Mouse (Mus musculus) embryonic facial prominence, embryonic 12.5 days (tissue): ENCODE results near the gene Kcp. TPM values are rescaled to one million over a fixed set of nuclear protein-coding genes. Genes with fewer than 3 reads are reported as not detected.

Source experiments
- ATAC-seq: fragments of 200-750 bp; cut with Nextera tagmentation; 2 replicates; pipeline ENCODE4 v1.8.0; 2017; ENCODE audit not compliant: insufficient number of reproducible peaks, insufficient read depth, low FRiP score, low TSS enrichment
- H3K27ac ChIP-seq: fragments of 300-500 bp; sonication (generic); 2 replicates; pipeline ENCODE4 v1.5.1; 2016; ENCODE audit warnings: mild to moderate bottlenecking
- H3K27me3 ChIP-seq: fragments of 300-500 bp; sonication (generic); 2 replicates; pipeline ENCODE4 v1.6.1; 2016; ENCODE audit warnings: mild to moderate bottlenecking, moderate library complexity
- H3K36me3 ChIP-seq: fragments of 300-500 bp; sonication (generic); 2 replicates; pipeline ENCODE4 v1.6.1; 2016; ENCODE audit warnings: mild to moderate bottlenecking
- H3K4me1 ChIP-seq: fragments of 300-500 bp; sonication (generic); 2 replicates; pipeline ENCODE4 v1.6.1; 2016
- H3K4me2 ChIP-seq: fragments of 300-500 bp; sonication (generic); replicated peaks from 2 replicates; pipeline ENCODE4 v1.6.1; 2016; ENCODE audit warnings: mild to moderate bottlenecking, moderate library complexity
- H3K4me3 ChIP-seq: fragments of 300-500 bp; sonication (generic); 2 replicates; pipeline ENCODE4 v1.5.1; 2016; ENCODE audit warnings: mild to moderate bottlenecking
- H3K9ac ChIP-seq: fragments of 300-500 bp; sonication (generic); 2 replicates; pipeline ENCODE4 v1.6.1; 2016; ENCODE audit warnings: mild to moderate bottlenecking, moderate library complexity
- H3K9me3 ChIP-seq: fragments of 300-500 bp; sonication (generic); 2 replicates; pipeline ENCODE4 v1.6.1; 2016; ENCODE audit warnings: mild to moderate bottlenecking, moderate library complexity
- WGBS: fragments of 180-500 bp; shearing (Covaris S2); methylation state at CpG from one replicate; pipeline ENCODE4 v1.1.7; 2016; 5-methylcytosine and 5-hydroxymethylcytosine counted together
- polyA plus RNA-seq: library from polyadenylated mRNA; unstranded; fragments of >200 nt; fragmentation: Nextera tagmentation; extraction: Ambion mirVana; gene quantifications from 2 replicates; pipeline ENCODE4 v1.2.1, GENCODE M21; 2016

The Kcp gene
- polyA plus RNA-seq, 1 experiment from 2014 or later, result 40.6 TPM

DNA sequence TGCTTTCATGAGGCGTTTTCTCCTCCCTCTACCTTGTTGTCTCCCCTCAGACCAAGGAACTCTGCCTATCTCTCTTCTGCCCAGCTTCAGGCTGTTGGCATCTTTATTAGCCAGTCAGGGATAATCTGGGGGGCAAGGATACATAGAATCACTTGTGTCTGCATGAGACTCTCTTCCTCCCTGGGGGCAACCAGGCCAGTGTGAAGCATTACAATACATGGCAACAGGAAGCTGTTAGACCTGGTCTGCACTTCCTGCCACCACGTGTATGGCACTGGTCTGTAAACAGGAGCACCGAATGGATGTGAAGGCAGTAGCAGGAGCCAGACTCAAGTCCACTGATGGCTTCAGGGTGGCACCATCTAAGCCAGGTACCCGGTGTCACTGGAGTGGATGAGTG lies 22.3 kb upstream of the Kcp start:
- WGBS, result 55% methylated on average over 4 of the region's 4 CpGs

DNA sequence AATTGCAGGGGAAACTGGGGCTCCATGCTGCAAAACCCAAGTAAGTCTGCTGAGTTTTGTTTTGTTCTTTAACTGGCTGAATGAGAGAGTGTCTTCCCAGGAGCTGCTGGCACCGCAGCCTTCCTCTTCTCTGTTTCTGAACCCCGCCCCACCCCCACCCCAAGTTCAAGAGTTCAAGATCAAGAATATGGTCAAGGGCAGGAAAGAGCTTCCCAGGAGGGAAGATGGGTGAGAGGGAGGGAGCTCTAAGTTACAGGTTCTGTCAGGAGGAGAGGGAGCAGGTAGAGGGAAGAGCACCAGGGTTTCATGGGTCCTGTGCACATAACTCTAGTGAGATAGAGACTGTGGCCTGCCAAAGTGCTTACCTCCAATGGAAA lies 21.7 kb upstream of the Kcp start:
- Histone ChIP-seq H3K36me3 (no peaks in the 10 kb centered on the region), H3K4me1 (peaks cover 22% of the 10 kb centered on the region), H3K27ac (no peak overlapping the region), H3K27me3 (peaks cover 50% of the 10 kb centered on the region), H3K4me3 (no peak overlapping the region), H3K4me2 (no peak overlapping the region), H3K9ac (no peak overlapping the region), H3K9me3 (no peaks in the 10 kb centered on the region)
- WGBS, result 42% methylated on average over 2 of the region's 2 CpGs
- no peak for ATAC-seq

More for the DNA sequence above, 22.3 kb upstream of the Kcp start:
- Histone ChIP-seq H3K4me1 (peaks cover 22% of the 10 kb centered on the region), H3K4me2 (no peak overlapping the region), H3K27me3 (peaks cover 50% of the 10 kb centered on the region), H3K9me3 (no peaks in the 10 kb centered on the region), H3K27ac (no peak overlapping the region), H3K4me3 (no peak overlapping the region), H3K36me3 (no peaks in the 10 kb centered on the region), H3K9ac (no peak overlapping the region)
- no peak for ATAC-seq

DNA sequence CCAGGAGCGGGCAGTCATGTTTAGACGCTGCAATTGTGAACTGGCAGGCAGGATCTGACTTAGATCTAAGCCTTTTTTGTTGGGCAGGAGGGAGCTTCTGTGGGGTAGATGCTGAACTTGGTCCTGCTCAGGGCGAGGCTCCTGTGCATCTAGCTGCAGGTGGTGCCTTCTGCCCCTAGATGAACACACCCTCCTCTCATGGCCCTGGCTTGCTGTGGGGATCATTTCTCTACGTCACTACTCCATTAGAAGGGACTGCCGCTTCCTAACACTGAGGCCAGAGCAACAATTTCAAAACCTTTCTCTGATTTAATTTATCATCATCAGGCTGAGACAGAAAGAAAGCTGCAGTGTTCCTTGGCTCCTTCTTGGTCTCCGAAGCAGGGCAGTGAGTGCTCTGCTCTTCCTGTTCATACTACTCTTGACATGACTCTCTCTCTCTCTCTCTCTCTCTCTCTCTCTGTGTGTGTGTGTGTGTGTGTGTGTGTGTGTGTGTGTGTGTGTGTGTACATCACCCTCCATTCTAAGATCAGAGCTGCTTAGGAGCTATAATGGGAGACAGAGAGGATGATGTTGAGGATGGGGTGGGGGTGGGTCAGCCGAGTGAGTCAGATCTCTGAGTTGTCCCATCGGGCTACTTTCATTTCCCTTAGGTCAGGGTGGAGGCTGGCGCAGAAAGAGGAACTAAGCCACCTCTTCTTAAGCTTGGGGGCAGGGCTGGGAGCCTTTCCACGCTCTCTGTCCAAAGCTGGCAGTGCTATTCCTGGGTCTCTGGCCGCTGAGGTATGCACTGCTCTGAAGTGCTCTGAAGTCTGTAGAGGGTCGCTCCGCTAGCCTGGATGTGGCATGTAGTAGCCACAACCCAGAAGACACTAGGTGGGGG lies 21.1 kb upstream of the Kcp start:
- H3K4me3 ChIP-seq, result peak overlapping the region; percentile 57; the same call in 1 of the 2 replicates
- 22% methylated on average over 13 of the region's 13 CpGs for WGBS
- no peak overlapping the region for H3K27ac ChIP-seq
- 0 out of 2 replicates have a peak overlapping the region, but pooled peaks have one; percentile 11 for H3K4me2 ChIP-seq
- no peak overlapping the region for H3K9ac ChIP-seq
- H3K9me3 ChIP-seq, result no peaks in the 10 kb centered on the region
- no peak for ATAC-seq
- peaks cover 22% of the 10 kb centered on the region for H3K4me1 ChIP-seq
- H3K27me3 ChIP-seq, result peaks cover 50% of the 10 kb centered on the region
- H3K36me3 ChIP-seq, result no peaks in the 10 kb centered on the region

DNA sequence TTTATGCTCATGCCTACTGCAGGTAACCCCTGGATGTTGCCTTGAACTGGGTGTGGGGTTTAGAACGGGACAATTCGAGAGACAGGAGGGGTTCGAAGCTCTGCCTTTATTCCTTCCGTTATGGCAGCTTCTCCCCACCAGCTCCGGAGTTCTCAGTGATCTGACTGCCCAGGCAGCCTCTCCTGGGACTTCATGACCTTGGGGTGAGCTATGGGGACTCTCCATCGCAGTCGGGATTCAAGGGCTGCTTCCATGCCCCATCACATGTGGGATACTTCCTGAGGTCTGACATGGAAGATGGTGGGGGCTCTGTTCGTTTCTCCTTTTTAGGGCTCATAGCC lies 20.4 kb upstream of the Kcp start:
- Histone ChIP-seq H3K27ac (no peak overlapping the region), H3K4me3 (peak overlapping the region; percentile 57), H3K9ac (no peak overlapping the region), H3K4me1 (peaks cover 22% of the 10 kb centered on the region), H3K27me3 (peaks cover 50% of the 10 kb centered on the region), H3K4me2 (peak overlapping the region; percentile 100; the same call in 1 of the 2 replicates), H3K36me3 (no peaks in the 10 kb centered on the region), H3K9me3 (no peaks in the 10 kb centered on the region)
- WGBS, result 13% methylated on average over 8 of the region's 8 CpGs
- ATAC-seq, result no peak

DNA sequence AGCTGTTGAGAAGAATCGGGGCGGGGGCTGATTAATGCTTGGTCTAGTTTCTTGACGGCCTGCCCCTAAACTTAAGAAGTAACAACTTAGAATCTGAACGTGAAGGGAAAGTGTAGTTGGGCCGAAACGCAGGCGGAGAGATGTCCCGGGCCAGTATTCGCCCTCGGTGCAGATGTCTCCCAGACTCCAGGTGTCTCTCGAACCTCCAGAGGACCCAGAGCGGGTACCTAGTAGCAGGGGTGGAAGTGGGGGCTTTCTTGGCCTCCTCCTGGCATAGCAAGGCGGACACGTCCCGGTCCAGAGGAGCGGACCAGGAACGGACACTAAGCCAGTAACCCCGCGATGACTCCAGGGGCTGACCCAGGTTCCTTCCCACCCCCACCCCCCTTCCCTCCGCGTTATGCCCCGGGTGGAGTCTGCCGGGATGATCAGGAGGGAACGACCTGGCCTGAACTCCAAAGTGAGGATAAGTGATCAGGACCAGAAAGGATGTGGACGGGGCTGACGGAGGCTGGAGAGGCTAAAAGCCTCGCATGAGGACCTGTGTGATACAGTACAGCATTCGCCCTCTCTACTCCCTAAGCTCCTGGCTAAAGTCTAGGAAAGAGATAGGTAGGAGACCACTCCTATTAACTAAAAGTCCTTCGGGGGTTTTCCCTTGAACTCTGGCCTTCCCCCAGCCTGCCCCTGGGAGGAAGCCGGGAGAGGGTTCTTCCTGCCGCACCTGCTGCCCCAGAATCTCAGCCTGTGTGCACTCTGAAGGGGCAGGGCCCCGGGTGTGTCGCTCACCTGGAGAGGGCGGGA lies 19.8 kb upstream of the Kcp start:
- Histone ChIP-seq H3K36me3 (no peaks in the 10 kb centered on the region), H3K27me3 (peaks cover 50% of the 10 kb centered on the region), H3K9ac (no peak overlapping the region), H3K4me2 (peak overlapping the region; percentile 100), H3K4me1 (peaks cover 22% of the 10 kb centered on the region), H3K4me3 (peak overlapping the region; percentile 57), H3K27ac (no peak overlapping the region), H3K9me3 (no peaks in the 10 kb centered on the region)
- WGBS, result 5% methylated on average over 34 of the region's 34 CpGs
- no peak for ATAC-seq

DNA sequence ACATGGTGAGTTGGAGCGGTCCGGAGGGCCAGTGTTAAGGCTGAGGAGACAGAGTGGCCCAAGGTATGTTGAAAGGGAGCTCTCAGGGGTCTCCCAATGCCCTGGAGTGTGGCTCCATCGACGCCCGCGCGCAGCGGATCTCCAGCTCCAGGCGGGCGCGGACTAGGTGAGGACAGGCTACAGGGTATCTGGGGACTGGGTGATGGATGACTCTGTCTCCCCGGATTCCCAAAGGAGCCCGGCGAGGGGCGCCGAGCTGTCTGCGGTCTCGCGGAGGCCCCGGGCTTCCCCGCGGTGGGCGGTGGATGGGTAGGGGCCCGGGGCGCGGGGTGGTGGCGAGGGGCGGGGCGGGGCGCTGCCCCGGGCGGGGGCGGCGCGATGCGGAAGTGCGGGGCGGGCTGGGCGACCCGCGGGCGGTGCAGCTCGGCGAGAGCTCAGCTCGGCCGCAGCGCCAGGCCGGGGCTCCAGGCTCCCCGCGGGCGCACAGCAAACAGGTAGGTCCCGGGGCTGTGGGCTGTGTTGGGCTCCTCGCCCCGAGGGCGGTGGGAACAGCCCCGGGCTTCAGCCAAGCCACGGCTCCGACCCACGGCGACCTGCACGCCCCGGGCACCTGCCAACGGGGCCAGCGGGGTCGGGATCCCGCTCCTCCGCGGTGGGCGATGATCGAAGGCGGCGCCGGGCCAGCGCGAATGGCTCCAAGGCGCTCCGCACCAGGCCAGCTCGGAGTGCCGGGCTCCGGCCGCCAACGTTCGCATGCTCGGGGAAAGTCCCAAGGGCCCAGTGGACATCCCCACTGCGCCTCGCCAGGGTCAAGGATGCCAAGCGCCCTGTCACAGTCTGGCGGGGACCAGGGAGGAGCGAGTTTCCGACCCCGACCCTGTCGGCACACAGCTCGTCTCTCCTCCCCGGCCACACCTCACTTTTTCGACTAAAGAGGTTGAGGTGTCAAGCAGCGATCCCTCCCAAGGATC lies 18.8 kb upstream of the Kcp start, which contains the start of gene Irf5:
Irf5 (plus strand) TSS at position 345 of the 971 bp plus-strand sequence.
- H3K4me2 ChIP-seq, result peak within 1 kb of the TSS; percentile 100
- WGBS, result under 1% methylated on average over 87 of the region's 96 CpGs
- H3K27me3 ChIP-seq, result peaks cover 50% of the 10 kb centered on the region
- H3K4me3 ChIP-seq, result peak within 1 kb of the TSS; percentile 57
- peaks cover 22% of the 10 kb centered on the region for H3K4me1 ChIP-seq
- H3K36me3 ChIP-seq, result no peaks in the 10 kb centered on the region
- no peak within 1 kb of the TSS for H3K27ac ChIP-seq
- H3K9me3 ChIP-seq, result no peaks in the 10 kb centered on the region
- ATAC-seq, result 0 out of 2 replicates have a peak, but pooled peaks have one; percentile 37
- peak within 1 kb of the TSS; percentile 58 for H3K9ac ChIP-seq

DNA sequence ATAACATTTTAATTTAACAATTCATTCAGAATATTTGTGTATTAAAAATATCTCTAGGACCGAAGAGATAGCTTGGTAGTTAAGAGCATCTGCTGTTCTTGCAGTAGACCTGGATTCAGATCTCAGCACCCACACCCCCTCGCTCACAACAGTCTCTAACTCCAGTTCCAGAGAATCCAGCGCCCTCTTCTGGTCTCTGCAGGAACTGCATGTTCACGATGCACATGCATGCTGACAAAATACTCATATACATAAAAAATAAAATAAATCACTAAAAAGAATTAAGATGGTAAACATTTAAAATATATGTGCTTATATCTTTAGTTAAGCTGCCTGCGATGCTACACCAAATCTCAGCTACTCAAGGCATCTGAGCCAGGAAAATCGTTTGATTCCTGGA lies 17.5 kb upstream of the Kcp start:
- Histone ChIP-seq H3K27ac (no peak overlapping the region), H3K9me3 (no peaks in the 10 kb centered on the region), H3K4me2 (no peak overlapping the region), H3K9ac (no peak overlapping the region), H3K27me3 (peaks cover 42% of the 10 kb centered on the region), H3K4me1 (peaks cover 22% of the 10 kb centered on the region), H3K36me3 (no peaks in the 10 kb centered on the region), H3K4me3 (no peak overlapping the region)
- ATAC-seq, result no peak
- WGBS, result 67% methylated on average over 6 of the region's 6 CpGs

DNA sequence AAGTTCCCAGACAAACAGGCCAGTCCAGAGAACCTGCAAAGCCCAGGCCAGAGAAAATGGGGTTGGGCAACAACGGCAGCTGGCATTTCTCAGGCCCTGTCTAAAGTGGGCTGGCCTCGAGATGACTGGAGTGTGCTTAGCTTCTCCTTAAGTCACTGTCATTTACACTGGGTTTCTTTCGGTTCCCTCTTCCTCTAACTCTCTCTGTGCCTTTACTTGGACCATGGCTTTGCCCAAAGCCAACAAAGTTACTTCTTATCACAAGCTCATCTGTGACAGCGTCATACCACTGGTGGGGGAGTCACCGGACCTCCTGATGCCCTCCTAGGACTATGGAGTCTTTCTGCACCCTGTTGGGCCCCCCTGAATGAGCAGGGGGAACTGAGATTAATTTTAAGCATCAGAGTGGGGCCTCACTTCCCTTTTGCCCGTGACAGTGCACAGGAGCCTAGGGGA lies 16.3 kb upstream of the Kcp start:
- H3K4me2 ChIP-seq, result no peak overlapping the region
- peaks cover 17% of the 10 kb centered on the region for H3K4me1 ChIP-seq
- H3K9me3 ChIP-seq, result no peaks in the 10 kb centered on the region
- 65% methylated on average over 6 of the region's 6 CpGs for WGBS
- H3K4me3 ChIP-seq, result no peak overlapping the region
- ATAC-seq, result no peak
- H3K27ac ChIP-seq, result no peak overlapping the region
- no peaks in the 10 kb centered on the region for H3K36me3 ChIP-seq
- peaks cover 30% of the 10 kb centered on the region for H3K27me3 ChIP-seq
- H3K9ac ChIP-seq, result no peak overlapping the region

DNA sequence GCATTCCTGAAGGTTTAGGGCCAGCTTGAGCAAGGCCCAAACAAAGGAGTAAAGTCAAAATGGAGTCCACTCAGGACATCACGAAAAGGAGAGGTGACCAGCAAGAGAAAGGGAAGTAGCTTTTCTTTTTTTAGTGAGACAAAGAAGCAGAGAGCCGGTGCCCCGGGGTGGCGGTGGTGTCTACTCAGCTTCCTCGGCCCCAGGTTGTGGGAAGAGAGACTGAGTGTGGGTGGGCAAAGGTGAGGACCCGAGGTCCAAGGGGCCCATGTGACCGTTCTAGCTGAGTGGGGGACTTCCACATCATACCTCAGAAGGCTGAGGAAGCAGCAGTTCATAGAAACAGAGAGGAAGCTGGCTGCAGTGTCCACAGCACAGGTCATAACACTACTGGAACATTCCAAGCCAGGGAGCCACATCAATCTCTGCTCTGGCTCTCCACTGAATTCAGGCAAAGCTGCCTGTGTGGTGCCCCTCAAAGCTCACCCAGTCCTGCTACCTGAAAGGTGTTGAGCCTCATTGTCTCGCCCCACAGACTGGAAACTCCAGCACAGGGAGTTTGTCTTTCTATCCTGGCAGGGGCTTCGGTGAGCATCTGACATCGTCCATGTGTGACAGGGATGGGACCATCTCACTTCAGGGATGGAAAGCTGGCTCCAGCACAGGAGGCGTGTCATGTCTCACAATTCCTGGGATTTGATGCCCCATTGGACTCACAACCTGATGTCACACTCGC lies 15.7 kb upstream of the Kcp start:
- 82% methylated on average over 12 of the region's 12 CpGs for WGBS
- Histone ChIP-seq H3K27ac (no peak overlapping the region), H3K27me3 (peaks cover 24% of the 10 kb centered on the region), H3K36me3 (no peaks in the 10 kb centered on the region), H3K4me2 (no peak overlapping the region), H3K4me3 (no peak overlapping the region), H3K4me1 (peaks cover 16% of the 10 kb centered on the region), H3K9me3 (no peaks in the 10 kb centered on the region), H3K9ac (no peak overlapping the region)
- no peak for ATAC-seq

DNA sequence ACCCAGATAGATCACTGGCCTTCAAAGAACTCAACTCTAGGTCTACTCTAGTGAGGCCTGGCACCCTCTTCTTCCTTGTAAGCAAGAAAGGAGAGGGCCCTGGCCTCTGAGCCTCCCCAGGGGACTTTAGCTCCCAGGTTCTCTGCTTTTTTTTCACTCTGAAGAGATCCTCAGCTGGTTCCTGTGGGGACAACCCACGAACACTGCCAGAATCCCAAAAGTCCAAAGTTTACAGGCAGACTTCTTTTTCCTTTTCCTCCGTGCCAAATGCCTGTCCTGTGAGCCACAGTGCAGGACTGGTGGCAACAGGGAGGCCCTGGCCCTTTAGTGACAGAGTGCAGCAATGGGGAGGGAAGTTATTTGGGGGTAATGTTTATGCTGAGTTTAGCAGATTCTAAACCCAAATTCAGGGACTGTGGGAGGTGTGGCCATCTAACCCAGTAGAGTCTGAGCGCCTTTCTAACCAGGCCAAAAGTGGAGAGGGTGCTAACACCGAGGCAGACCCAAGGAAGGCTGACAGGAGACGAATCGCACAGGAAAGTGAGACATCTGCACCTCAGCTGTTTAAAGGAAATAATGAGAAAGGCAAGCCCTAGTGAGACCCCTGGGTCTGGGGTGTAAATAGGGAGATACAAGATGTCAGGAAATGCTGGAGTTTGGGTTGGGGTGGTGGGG lies 15.0 kb upstream of the Kcp start:
- Histone ChIP-seq H3K36me3 (no peaks in the 10 kb centered on the region), H3K4me1 (peaks cover 10% of the 10 kb centered on the region), H3K9me3 (no peaks in the 10 kb centered on the region), H3K27me3 (peaks cover 17% of the 10 kb centered on the region), H3K9ac (no peak overlapping the region), H3K4me3 (no peak overlapping the region), H3K27ac (no peak overlapping the region), H3K4me2 (no peak overlapping the region)
- 70% methylated on average over 6 of the region's 6 CpGs for WGBS
- ATAC-seq, result no peak
